Mouse (Mus musculus): ENCODE data around the gene Dll3. TPM values are rescaled to one million over a fixed set of nuclear protein-coding genes. Genes with fewer than 3 reads are reported as not detected.

Gene Dll3
- total RNA-seq (2021) = under 1 TPM; 0.33 to 0.36 TPM
- long read RNA-seq, experiment 1, partial matches to known transcripts = 3 of 3 reads
- long read RNA-seq, experiment 1, other reads (novel, unspliced or antisense) = 0 of 3 reads
- long read RNA-seq, experiment 2, partial matches to known transcripts = 1 of 2 reads
- long read RNA-seq, experiment 2, other reads (novel, unspliced or antisense) = 0 of 2 reads

- peak; percentile 76 for DNase-seq
Observed at GRCm38 (mm10) chr7:28301616-28302433, at the start of gene Dll3. TSS of gene Dll3 (minus strand) at chr7:28302238.

- no peak for DNase-seq
Observed at GRCm38 (mm10) chr7:28351676-28352191, 49.7 kb upstream of the Dll3 start.

- peak; percentile 99 for DNase-seq
Observed at GRCm38 (mm10) chr7:28350155-28350883, 48.3 kb upstream of the Dll3 start, which contains the start of gene Rps16. TSS of gene Rps16 (plus strand) at chr7:28350652.

GRCm38 (mm10) chr7:28348601-28349000 is 46.6 kb upstream of the Dll3 start:
- no peak for DNase-seq

GRCm38 (mm10) chr7:28347746-28348145 is 45.7 kb upstream of the Dll3 start:
- DNase-seq = peak; percentile 86

- peak; percentile 78 for DNase-seq
Observed at GRCm38 (mm10) chr7:28344637-28345036, 42.6 kb upstream of the Dll3 start.

- DNase-seq = no peak
Observed at GRCm38 (mm10) chr7:28341381-28341780, 39.3 kb upstream of the Dll3 start.

- DNase-seq = peak; percentile 73
Observed at GRCm38 (mm10) chr7:28339213-28339917, 37.3 kb upstream of the Dll3 start.

- DNase-seq = peak; percentile 97
Observed at GRCm38 (mm10) chr7:28338108-28338998, 36.3 kb upstream of the Dll3 start, which contains the start of gene Supt5. TSS of gene Supt5 (minus strand) at chr7:28338746.

GRCm38 (mm10) chr7:28335471-28335870 is 33.4 kb upstream of the Dll3 start:
- no peak for DNase-seq

GRCm38 (mm10) chr7:28334534-28334933 is 32.5 kb upstream of the Dll3 start:
- DNase-seq = no peak

GRCm38 (mm10) chr7:28328260-28328659 is 26.2 kb upstream of the Dll3 start:
- no peak for DNase-seq

- DNase-seq = no peak
Observed at GRCm38 (mm10) chr7:28326457-28326856, 24.4 kb upstream of the Dll3 start.

- DNase-seq = no peak
Observed at GRCm38 (mm10) chr7:28325293-28325692, 23.3 kb upstream of the Dll3 start.

- no peak for DNase-seq
Observed at GRCm38 (mm10) chr7:28321974-28322720, 20.1 kb upstream of the Dll3 start.

- DNase-seq = peak; percentile 57
Observed at GRCm38 (mm10) chr7:28318714-28319113, 16.7 kb upstream of the Dll3 start.

GRCm38 (mm10) chr7:28318036-28318435 is 16.0 kb upstream of the Dll3 start:
- no peak for DNase-seq

- peak; percentile 99 for DNase-seq
Observed at GRCm38 (mm10) chr7:28311926-28312543, 10.0 kb upstream of the Dll3 start, which contains the start of gene Timm50. TSS of gene Timm50 (minus strand) at chr7:28312072.

GRCm38 (mm10) chr7:28311151-28311925 is 9.3 kb upstream of the Dll3 start:
- DNase-seq = peak; percentile 50

Data from adrenal gland, postnatal 10 days (tissue).